Mouse (Mus musculus) spleen, embryonic (tissue): ENCODE results near the gene Lmf1.

Source experiments
- CTCF ChIA-PET: fragments of 350-600 bp; sonication (Branson Sonifier 250); formaldehyde crosslinking; loops from one replicate; lab custom pipeline; 2022; lab: Charles Lee

Gene Lmf1

DNA sequence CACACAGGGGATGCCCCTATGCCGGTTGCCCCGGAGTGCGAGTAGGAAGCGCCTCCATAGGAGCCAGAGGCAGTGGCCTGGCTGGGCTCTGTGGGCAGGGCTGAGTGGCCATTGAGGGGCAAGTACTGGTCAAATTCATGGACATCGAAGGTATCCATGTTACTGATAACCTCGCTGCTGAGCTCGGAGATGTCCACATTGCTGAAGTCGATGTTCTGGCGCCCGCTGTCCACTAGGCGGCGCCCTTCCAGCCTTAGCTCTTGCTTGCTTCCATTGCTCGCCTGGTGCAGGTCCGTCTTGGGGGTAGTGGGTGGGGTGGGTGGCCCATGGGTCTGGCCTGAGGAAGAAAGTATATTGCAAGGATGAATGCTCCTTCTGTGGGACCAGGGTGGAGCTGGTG is 11.1 kb upstream of the Lmf1 start:
- CTCF ChIA-PET: interaction anchor here (0.6 kb wide), 2 partner anchors 10 to 23 kb away, joined by 3 to 4 read pairs; no protein-coding TSS in a partner anchor

DNA sequence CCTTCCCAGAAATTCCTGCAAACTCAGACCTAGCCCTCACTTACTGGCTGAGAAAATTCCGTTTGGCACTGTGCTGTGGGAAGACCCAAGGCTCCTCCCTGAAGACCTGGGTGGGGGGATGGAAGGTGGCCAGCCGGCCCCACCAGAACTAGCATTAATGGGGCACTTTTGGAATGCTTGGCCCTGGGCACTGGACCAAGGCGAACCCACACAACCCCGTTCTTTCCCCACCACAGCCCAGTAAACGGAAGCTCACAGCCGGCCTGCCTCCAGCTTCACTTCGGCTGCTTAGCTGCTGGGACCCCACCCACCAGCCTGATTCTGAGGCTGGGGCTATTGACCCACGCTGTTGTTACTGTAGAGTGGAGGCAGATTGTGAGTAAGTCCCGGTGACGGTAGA is 10.7 kb upstream of the Lmf1 start:
- CTCF ChIA-PET: interaction anchor here (0.6 kb wide), 2 partner anchors 45 to 1890 kb away, joined by 3 to 4 read pairs; no protein-coding TSS in a partner anchor

DNA sequence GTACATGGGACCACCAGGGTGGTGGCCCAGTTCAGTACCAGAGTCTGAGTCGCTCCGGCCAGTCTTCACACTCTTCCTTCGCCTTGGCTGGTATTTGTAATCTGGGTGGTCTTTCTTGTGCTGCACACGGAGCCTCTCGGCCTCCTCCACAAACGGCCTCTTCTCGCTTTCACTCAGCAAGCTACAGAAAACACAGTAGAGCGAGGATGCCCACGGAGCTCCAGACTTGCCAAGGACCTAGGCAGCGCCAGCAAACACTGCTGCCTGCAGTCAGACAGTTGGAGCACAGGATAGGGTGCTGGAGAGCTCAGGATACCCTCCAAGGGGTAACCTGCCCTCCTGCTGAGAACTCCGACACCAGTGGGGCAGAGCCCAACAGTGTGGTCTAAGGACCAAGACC is 10.0 kb upstream of the Lmf1 start:
- CTCF ChIA-PET: interaction anchor here (0.5 to 1.2 kb wide), 2 partner anchors 22 to 125 kb away, joined by 3 read pairs; no protein-coding TSS in a partner anchor

DNA sequence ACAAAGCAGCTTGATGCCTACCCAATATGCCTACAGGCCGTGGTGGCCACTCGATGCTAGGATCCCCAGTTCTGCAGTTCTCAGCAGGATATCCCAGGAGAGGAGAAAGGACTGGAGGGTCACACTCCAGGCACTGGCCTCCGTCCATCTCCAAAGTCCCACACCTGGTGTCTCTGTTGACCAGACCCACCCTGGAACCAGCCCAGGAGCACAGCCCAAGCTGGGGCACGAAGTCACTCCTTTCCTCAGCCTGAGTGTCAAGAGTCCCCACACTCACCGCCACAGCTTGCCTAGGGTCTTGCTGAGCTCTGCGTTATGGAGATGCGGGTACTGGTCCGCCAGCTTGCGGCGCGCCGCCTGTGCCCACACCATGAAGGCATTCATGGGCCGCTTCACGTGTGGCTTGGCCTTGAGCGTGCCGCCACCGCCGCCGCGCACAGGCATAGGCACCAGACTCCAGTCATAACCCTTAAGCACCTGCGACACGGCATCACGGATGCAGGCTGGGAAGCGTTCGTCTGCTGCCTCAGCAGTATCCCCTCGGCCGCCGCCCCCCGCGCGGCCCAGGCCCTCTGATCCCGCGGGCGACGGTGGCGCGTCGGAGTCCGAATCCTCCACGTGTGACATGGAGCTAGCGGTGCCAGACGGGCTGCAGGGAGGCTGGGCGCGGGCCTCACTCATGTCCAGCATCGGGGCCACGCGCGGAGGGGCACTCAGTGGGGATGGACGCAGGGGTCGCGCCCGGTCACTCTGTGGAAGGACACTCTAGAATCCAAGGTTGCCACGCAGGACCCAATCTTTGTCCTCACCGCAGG is 8.8 kb upstream of the Lmf1 start:
- CTCF ChIA-PET: interaction anchor here (0.7 to 1.2 kb wide), 2 partner anchors 21 to 228 kb away, joined by 3 read pairs; no protein-coding TSS in a partner anchor

DNA sequence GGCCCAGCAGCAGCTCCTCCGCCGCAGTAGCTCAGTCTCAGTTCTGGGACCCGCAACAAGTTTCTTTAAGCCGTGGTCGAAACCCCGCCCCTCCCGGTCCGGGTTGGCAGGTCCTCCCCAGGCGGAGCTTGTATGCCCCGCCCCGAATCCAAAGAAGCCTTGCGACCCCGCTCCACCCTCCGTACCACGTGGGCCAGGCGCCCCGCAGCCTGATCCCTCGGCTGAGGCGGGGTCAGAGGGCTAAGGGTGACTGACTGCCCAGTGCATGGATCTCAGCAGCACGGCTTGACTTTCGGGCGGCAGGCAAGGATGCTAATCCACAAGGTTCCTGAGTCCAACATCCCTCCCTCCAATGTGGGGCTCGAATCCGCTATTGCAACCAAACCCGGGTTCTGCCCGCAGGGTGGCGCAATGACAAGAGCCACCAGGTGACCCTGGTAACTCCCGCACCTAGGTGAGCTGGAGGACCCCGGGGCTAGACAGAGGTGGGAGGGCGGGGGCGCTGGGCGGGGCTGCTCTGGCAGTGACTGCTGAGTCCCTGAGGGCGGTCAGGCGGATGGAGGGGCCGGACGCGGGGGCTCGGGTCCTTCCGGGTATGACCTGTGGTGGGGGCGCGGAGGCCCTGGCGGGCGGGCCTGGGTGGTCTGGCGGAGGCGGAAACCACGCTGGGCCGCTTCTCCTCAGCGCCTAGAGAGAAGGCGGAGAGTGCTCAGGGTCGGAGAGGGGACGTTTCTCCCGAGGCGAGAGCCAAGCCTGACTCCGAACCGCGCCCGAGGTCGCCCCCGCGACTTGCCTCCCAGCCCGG is 8.0 kb upstream of the Lmf1 start, which contains the start of gene Sox8:
Sox8 (minus strand) TSS at position 39 of the 805 bp plus-strand sequence.
- CTCF ChIA-PET: interaction anchor here (0.7 kb wide), 1 partner anchor 227 kb away, joined by 3 read pairs; no protein-coding TSS in a partner anchor

DNA sequence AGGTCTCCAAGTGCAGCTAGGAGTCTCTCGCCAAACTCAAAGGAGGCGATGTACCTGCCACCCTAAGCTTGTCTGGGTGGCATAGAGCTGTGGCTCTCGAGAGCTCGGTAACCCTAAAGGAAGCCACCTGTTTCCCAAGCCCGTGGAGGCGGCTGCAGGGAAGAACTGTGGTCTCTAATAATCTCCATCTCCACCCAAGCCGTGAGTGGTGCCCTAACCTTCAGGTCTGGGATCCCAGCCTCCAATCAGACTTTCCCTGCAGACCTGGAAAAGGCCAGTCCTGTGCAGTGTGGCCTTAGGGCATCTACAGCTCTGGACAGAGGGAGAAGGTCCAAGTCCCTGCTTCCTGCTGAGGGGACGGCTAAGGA is 7.4 kb upstream of the Lmf1 start:
- CTCF ChIA-PET: no interaction called here

DNA sequence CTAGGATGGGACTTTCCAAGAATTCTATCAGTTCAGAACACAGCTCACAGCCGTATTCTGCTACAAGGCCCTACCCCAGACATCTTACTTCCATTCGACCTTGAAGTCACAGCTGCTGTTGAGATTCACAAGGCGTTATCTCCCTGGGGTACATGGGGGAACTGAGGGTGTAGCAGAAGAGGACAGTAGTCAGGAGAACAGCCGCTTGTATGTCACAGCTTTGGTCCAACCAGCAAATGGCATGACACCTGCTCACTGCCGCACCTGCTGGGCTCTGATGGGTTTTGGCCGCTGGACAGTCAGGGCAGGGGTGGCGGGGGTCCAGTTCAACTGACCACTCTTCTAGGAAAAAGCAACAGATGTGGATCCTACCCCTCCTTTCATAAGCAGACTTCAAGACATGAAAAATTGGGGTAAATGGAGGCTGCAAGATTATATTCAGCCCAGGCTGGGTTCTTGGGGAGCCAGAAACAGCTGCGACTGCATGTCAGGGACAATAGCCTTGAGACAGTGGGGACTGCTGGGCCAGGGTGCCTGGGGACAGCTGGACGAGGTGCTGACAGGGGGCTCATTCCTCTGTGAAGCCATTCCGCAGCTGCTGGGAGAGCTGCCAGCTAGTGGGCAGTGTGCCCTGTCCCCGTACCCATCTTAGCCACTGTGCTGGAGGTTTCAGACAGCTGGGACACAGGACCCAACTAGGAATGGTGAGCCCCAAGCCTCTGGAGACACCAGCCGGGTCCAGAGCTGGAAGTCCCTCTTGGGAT is 3.5 kb upstream of the Lmf1 start:
- CTCF ChIA-PET: interaction anchor here (0.6 kb wide), 2 partner anchors 76 to 137 kb away, joined by 3 read pairs; no protein-coding TSS in a partner anchor

DNA sequence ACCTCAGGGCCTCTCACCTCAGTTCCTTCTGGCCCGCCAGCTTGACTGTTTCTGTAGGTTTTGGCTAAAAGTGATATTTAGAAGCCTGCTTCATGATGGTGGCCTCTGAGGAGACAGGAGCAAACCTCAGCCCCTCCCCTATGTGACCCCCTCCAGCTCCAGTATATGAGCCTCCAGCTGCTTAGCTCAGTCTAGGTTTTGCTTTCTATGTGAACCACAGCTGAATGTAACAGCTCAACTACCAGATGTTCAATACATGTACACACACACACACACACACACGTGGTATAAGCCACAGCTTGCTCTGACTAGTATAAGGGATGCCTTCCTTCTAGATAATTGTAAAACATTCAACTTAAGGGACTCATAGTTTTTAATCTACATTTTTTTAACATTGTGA is 2.9 kb upstream of the Lmf1 start:
- CTCF ChIA-PET: interaction anchor here (0.6 kb wide), 2 partner anchors 75 to 137 kb away, joined by 3 read pairs; no protein-coding TSS in a partner anchor

DNA sequence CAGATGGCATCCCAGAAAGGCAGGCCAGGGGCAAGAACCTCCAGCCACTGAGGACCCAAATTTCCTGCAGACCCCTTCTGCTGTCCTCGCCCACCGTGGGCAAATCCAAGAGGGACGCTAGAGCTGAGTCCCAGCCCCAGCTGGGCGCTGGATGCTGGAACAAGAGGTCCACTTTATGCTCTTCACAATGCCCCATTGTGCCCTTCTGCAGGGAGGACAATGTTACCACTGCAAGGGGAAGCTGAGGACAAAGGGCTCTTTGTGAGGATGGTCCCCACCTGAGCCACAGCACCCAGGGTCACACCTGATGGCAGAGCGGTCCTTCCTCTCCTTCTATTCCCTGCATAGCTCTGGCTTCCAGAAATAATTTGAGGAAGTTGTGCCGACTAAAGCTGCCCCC is 1.6 kb upstream of the Lmf1 start:
- CTCF ChIA-PET: interaction anchor here (0.6 kb wide), 2 partner anchors 10 to 11 kb away, joined by 4 to 7 read pairs; no protein-coding TSS in a partner anchor

DNA sequence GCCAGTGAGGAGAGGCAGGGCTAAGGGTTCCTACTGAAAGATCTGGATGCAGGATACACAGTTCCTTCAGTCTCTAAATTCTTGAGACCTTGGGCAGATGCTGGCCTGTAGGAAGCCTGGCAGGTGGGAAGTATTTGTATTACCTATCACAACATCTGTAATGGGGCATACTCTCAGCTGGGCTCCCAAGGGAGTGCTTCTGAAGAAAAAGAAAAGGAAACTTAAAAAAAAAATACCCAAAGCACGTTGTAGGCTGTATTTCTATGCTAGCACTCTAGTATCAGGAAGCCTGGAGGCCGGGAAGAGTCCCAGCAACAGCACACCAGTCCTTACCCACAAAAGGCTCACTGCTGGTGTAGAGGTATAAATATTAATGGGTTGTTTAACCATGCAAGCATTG is 1.2 kb upstream of the Lmf1 start:
- CTCF ChIA-PET: interaction anchor here (0.6 to 0.7 kb wide), 3 partner anchors 10 to 425 kb away, joined by 4 to 10 read pairs (median 7); no protein-coding TSS in a partner anchor

DNA sequence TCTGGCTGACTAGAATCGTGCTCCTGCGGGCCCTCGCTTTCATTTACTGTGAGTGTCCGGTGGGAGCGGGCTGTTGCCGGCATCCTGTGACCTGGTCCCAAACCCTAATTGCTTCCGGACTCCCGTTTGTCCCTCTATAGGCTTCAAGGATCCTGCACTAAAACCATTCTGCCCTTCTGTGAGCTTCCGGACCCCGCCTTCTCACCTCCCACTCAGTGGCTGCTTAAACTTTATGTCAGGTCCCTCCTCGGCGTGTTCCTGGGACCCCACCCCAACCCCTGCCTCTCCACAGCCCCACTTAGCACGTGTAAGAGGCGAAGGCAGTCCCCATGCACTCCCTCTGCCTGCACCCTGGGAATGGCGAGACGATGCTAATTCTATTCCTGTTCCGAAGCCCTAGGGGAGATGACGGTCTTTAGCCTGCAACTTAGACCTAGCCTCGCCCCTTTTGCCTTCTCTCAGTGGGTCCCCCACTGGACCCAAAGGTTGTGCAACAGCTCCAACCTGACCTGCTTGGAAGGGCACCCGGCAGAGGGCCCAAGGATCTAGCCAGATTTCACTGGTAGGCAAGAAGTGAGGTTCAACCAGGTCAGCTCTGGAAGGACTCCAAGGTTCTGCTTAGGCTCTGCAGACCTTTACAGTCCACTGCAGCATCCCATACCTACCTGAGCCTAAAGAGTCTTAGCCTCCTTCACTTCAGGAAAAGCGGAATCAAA is 605 bp downstream of the Lmf1 start:
- CTCF ChIA-PET: interaction anchor here (0.5 to 1.1 kb wide), 2 partner anchors 13 to 119 kb away, joined by 3 to 9 read pairs; no protein-coding TSS in a partner anchor

DNA sequence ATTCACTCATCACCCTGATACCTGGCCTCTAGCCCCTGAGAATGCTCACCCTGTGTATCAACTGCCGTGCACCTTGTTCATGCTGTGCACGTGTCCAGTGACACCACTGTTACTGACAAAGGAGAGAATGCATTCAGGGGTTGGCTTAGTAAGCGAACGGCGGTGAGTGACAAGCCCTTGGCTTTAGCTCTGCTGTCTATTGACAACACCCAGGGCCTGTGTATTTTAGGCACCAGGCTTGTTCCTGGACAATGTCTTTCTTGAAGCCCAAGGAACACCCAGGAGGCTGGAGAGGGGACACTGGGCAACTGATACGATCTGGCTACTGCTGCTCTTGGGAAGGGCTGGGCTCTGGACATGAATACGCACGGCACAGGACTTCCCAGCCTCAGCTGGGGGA is 3.2 kb downstream of the Lmf1 start:
- CTCF ChIA-PET: no interaction called here

DNA sequence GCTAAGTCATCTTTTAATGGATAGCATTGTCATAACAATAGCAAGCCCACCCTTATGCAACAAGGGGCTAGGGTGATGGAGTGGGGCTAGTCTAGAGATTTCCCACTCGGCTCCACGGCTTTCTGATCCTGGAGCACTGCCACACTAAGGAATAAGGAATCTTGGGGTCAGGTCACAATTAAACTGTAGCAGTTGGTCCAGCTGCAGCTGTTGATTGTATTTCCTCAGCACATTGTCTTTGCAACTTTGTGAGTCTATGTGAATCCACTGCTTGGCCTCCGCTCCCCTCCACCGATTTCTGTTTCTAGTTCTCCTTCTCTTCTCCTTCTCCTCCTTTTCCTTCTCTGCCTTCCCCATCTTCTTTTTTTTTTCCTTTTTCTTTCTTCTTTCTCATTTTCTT is 4.2 kb downstream of the Lmf1 start:
- CTCF ChIA-PET: no interaction called here

DNA sequence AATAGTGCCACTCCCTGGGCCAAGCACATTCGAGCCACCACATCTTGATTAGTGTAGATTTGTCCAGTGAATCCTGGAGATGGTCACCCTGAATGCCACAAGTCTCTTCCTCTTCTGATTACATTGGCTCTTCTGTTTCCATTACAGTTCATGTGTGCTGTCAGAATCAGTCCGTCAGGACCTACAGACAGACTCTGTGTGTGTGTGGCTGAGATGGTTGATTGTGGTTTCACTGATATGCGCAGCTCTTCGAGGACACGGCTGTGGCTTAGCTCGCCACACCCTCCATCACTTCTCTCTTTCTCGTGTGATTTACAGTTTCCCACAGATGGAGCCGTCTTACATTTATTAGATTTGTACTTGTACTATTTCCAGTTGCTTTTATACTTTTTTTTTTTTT is 5.0 kb downstream of the Lmf1 start:
- CTCF ChIA-PET: no interaction called here

DNA sequence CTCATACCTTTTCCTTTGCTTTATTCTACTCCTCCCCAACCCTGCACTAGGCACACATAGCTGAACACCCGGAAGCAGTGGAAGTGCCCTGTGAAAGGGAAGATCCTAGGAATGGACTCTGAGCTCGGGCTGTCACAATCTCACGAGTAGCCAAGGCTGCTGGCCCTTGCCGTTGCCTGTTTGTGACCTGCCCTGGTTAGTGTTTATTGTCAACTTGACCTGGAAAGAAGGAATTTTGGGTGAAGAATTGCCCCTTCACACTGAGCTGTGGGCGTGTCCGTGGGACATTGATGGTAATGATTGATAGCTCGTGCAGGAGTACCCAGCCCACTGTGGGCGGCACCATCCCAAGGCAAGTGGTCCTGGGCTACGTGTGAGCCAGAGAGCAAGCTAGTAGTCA is 5.8 kb downstream of the Lmf1 start:
- CTCF ChIA-PET: no interaction called here

DNA sequence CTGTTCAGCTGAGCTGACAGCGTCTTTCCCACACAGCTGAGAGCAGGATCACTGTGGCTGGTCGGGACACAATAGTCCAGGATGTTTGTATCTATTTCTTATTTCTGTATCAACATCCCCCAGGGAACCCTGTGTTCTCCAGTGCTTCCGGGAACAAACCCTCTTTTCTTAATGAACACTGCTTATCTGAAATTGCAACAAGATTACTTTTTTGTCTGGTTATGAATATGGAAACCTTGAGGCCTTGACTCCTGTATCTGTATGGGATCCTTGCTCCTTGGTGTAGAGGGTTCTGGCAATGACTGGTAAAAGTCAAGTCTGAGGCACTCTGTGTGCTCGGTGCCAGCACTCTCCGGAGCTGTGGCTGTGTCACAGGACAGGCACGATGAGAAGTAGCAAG is 11.2 kb downstream of the Lmf1 start:
- CTCF ChIA-PET: no interaction called here

DNA sequence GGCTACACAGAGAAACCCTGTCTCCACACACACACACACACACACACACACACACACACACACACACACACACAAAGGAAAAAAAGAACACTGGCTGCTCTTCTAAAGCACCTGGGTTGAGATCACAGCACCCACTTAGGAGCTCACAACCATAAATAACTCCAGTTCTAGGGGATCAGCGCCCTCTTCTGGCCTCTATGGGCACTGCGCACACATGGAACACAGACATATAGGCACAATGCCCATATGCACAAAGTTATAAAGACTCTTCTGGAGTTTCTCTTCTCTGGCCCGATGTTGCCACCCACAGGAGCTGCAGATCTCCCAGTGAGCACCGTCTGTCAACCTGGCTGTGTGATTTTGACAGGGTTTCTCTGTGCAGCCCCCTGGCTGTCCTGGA is 12.1 kb downstream of the Lmf1 start:
- CTCF ChIA-PET: interaction anchor here (0.6 to 0.7 kb wide), 2 partner anchors 22 to 24 kb away, joined by 3 read pairs; no protein-coding TSS in a partner anchor

DNA sequence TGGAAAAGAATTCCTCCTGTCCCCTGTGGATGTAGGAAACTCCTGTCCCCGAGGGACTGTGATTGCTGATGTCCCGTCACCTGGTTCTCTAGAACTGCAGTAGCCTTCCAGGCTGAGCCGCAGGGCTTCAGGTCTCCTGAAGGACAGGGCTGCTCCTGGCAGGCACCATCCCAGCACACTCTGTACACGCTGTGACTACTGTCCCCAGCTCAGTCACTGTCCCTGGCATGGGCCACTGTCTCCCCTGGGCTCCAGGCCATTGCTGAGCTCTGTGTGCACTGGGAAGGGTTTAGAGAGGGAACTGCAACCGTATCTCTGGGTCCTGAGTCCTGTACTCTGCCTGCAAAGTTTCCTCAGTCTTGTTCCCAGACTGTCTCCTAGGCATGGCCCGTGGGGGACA is 13.5 kb downstream of the Lmf1 start:
- CTCF ChIA-PET: no interaction called here

DNA sequence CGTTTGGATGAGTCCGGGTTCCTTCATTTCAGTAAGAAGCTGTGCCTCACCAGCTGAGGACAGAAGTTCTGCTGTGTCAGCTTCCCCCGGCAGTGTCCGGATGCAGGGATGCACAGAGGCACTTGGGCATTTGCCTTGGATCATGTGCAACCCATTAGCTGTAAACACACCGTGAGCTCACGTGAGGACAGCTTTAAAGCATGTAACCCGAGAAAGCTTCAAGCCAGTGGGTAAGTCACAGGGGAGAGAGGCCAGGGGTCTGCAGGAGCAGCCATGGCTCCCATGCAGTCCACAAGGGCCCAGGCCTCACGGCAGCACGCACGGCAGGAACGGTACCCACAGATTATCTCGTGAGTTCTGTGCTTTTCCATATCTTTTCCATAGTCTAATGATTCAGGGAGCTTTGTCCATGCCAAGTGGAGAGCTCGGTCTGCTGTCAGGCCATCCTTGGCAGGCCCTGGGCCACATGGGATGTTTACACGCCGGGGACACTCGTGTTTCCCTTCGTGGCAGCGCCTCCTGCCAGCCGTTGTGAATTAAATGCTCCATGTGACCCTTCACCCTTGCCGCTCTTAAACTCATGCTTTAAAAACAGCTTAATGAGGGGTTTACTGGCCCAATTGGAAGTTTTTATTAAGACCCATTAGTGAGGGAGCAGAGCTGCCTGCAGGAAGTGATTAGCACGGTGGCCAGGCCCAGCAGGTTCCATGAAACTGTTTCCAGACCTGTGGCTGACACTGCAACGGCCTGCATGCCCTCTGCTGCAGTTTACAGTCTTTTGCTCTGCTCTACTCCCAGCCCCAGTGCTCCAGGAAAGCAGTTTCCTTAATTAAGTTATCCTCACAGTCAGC is 14.8 kb downstream of the Lmf1 start:
- CTCF ChIA-PET: no interaction called here

DNA sequence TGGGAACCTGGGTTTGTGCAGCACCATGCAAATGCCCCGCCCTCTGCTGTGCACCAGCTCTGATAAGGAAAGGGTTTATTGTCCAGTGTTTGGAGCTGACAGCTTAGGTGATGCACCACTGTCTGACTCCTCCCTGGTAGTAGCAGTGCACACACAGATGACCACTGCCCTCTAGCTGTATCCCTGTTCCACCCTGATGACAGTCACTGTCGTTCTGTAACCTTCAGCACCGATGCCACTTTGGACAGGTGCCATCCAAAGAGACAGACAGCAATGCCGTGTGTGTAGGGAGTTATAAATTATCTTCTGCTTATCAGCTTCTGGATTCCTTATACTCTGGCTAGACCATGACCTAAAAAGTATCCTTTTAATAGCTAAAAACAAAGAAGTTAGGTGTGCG is 16.6 kb downstream of the Lmf1 start:
- CTCF ChIA-PET: no interaction called here
